ENCODE assay signal across 24 mouse cellular contexts in genomic region chr13:95596689-95597088, GRCm38 (mm10). TPM values are rescaled to one million over a fixed set of nuclear protein-coding genes. Genes with fewer than 3 reads are reported as not detected.
DNase-seq lines count a peak whose midpoint lies in the region; ATAC-seq lines count a peak whose summit lies in the region.
"Had no signal": no experiment of that assay in that cellular context is flagged by ENCODE, and none has a peak within 500 bp of the region (broad histone marks: within the 10 kb centered on the region; RNA-seq: fewer than 3 reads in every experiment).

No protein-coding gene starts in this region.

- H3K4me3 ChIP-seq in forebrain, embryonic 10.5 days = no peak overlapping the region
- no peak overlapping the region for H3K4me3 ChIP-seq in forebrain, embryonic 12.5 days (replicated peaks)
- no peak overlapping the region for H3K4me3 ChIP-seq in intestine, embryonic 14.5 days (ENCODE audit: low read depth, low read length)
- H3K4me3 ChIP-seq in intestine, embryonic 16.5 days (ENCODE audit: low read length) = no peak overlapping the region
- H3K4me3 ChIP-seq in limb, embryonic 10.5 days = no peak overlapping the region
- H3K4me3 ChIP-seq: embryonic facial prominence, embryonic 13.5 days; embryonic facial prominence, embryonic 15.5 days; erythroblast, embryonic 14.5 days had no signal

- WGBS in forebrain, embryonic 10.5 days = 90% methylated on average over 7 of the region's 7 CpGs
- 74% methylated on average over 7 of the region's 7 CpGs for WGBS in forebrain, embryonic 12.5 days
- WGBS in intestine, embryonic 14.5 days = 84% methylated on average over 7 of the region's 7 CpGs
- 85% methylated on average over 7 of the region's 7 CpGs for WGBS in intestine, embryonic 16.5 days
- 85% methylated on average over 7 of the region's 7 CpGs for WGBS in limb, embryonic 10.5 days

- no peaks in the 10 kb centered on the region for H3K27me3 ChIP-seq in forebrain, embryonic 10.5 days (ENCODE audit: poor library complexity, severe bottlenecking)
- no peaks in the 10 kb centered on the region for H3K27me3 ChIP-seq in forebrain, embryonic 12.5 days
- no peaks in the 10 kb centered on the region for H3K27me3 ChIP-seq in intestine, embryonic 14.5 days (replicated peaks; ENCODE audit: control insufficient read depth, insufficient read depth, low read length)
- no peaks in the 10 kb centered on the region for H3K27me3 ChIP-seq in intestine, embryonic 16.5 days (replicated peaks; ENCODE audit: control insufficient read depth, insufficient read depth, low read length)
- H3K27me3 ChIP-seq in limb, embryonic 10.5 days (ENCODE audit: low read depth, poor library complexity, severe bottlenecking) = no peaks in the 10 kb centered on the region
- H3K27me3 ChIP-seq: embryonic facial prominence, embryonic 13.5 days; embryonic facial prominence, embryonic 15.5 days; Patski had no signal

- H3K4me2 ChIP-seq in forebrain, embryonic 12.5 days = no peak overlapping the region
- no peak overlapping the region for H3K4me2 ChIP-seq in intestine, embryonic 14.5 days (ENCODE audit: low read length)
- no peak overlapping the region for H3K4me2 ChIP-seq in intestine, embryonic 16.5 days (ENCODE audit: low read depth, low read length)
- H3K4me2 ChIP-seq: embryonic facial prominence, embryonic 13.5 days; embryonic facial prominence, embryonic 15.5 days had no signal

- H3K9me3 ChIP-seq in forebrain, embryonic 10.5 days = no peaks in the 10 kb centered on the region
- H3K9me3 ChIP-seq in forebrain, embryonic 12.5 days = no peaks in the 10 kb centered on the region
- no peaks in the 10 kb centered on the region for H3K9me3 ChIP-seq in intestine, embryonic 14.5 days (ENCODE audit: control insufficient read depth, low read length)
- no peaks in the 10 kb centered on the region for H3K9me3 ChIP-seq in intestine, embryonic 16.5 days (ENCODE audit: control insufficient read depth, low read length)
- no peaks in the 10 kb centered on the region for H3K9me3 ChIP-seq in limb, embryonic 10.5 days (replicated peaks)
- H3K9me3 ChIP-seq: embryonic facial prominence, embryonic 13.5 days; embryonic facial prominence, embryonic 15.5 days had no signal

- H3K4me1 ChIP-seq in forebrain, embryonic 10.5 days = peaks cover 18% of the 10 kb centered on the region
- no peaks in the 10 kb centered on the region for H3K4me1 ChIP-seq in forebrain, embryonic 12.5 days
- no peaks in the 10 kb centered on the region for H3K4me1 ChIP-seq in intestine, embryonic 14.5 days (replicated peaks; ENCODE audit: control insufficient read depth, insufficient read depth, low read length)
- no peaks in the 10 kb centered on the region for H3K4me1 ChIP-seq in intestine, embryonic 16.5 days (ENCODE audit: control insufficient read depth, insufficient read depth, low read length)
- peaks cover 6% of the 10 kb centered on the region; the same call in 1 of the 2 replicates for H3K4me1 ChIP-seq in limb, embryonic 10.5 days
- H3K4me1 ChIP-seq: embryonic facial prominence, embryonic 15.5 days had no signal

- peak; percentile 9 for DNase-seq in forebrain, embryonic 10.5 days (ENCODE audit: extremely low spot score, low spot score)
- DNase-seq in intestine, embryonic 14.5 days (ENCODE audit: low spot score) = peak; percentile 47
- DNase-seq in limb, embryonic 10.5 days (ENCODE audit: low spot score) = peak; percentile 27
- no peak for DNase-seq in ovary, postnatal 14 days (ENCODE audit: low spot score)
- DNase-seq: adrenal gland, adult 8-10 months; adrenal gland, postnatal 14 days; adrenal gland, postnatal 36 days; B cell, adult 2 months; cerebellum, adult 11-12 months; cerebellum, adult 2 months; cerebellum, adult 9-10 months; cerebellum, postnatal 14 days; cerebellum, postnatal 36 days; embryo, embryonic 11 days had no signal

- H3K9ac ChIP-seq in forebrain, embryonic 12.5 days = no peak overlapping the region
- no peak overlapping the region for H3K9ac ChIP-seq in intestine, embryonic 14.5 days (ENCODE audit: low read length)
- H3K9ac ChIP-seq in intestine, embryonic 16.5 days (ENCODE audit: low read depth, low read length) = no peak overlapping the region
- H3K9ac ChIP-seq: embryonic facial prominence, embryonic 13.5 days; embryonic facial prominence, embryonic 15.5 days had no signal

- ATAC-seq in forebrain, embryonic 12.5 days (ENCODE audit: low FRiP score) = no peak
- ATAC-seq in intestine, embryonic 14.5 days (replicated peaks; ENCODE audit: low FRiP score, low TSS enrichment, low read depth) = no peak
- ATAC-seq in intestine, embryonic 16.5 days = no peak
- ATAC-seq: activated CD4-positive, CD25-positive, alpha-beta regulatory T cell, adult 4 months; CD4-positive, CD25-positive, alpha-beta regulatory T cell, adult 4 months; forebrain, embryonic 14.5 days; forebrain, embryonic 16.5 days; Patski had no signal

- H3K36me3 ChIP-seq in forebrain, embryonic 10.5 days (replicated peaks) = peaks cover 15% of the 10 kb centered on the region
- H3K36me3 ChIP-seq in forebrain, embryonic 12.5 days (replicated peaks) = peaks cover 10% of the 10 kb centered on the region
- H3K36me3 ChIP-seq in intestine, embryonic 14.5 days (ENCODE audit: control insufficient read depth, insufficient read depth, low read length) = no peaks in the 10 kb centered on the region
- no peaks in the 10 kb centered on the region for H3K36me3 ChIP-seq in intestine, embryonic 16.5 days (ENCODE audit: control insufficient read depth, insufficient read depth, low read length)
- H3K36me3 ChIP-seq in limb, embryonic 10.5 days = peaks cover 14% of the 10 kb centered on the region

- no peak overlapping the region for H3K27ac ChIP-seq in forebrain, embryonic 10.5 days
- no peak overlapping the region for H3K27ac ChIP-seq in forebrain, embryonic 12.5 days
- H3K27ac ChIP-seq in intestine, embryonic 14.5 days (ENCODE audit: low read depth) = no peak overlapping the region
- no peak overlapping the region for H3K27ac ChIP-seq in intestine, embryonic 16.5 days (ENCODE audit: low read length)
- no peak overlapping the region for H3K27ac ChIP-seq in limb, embryonic 10.5 days
- H3K27ac ChIP-seq: embryonic facial prominence, embryonic 13.5 days; embryonic facial prominence, embryonic 15.5 days had no signal

RNA-seq across cellular contexts. Expression of gene F2r, which starts 21.6 kb away (rescaled TPM):
- 106 and 110 TPM in 2 replicates for polyA plus RNA-seq in forebrain, embryonic 10.5 days (2016; fragmentation: Nextera tagmentation; extraction: Ambion mirVana)
- polyA plus RNA-seq in forebrain, embryonic 12.5 days (2016; fragmentation: Nextera tagmentation; extraction: Ambion mirVana) = 109 TPM in 2 replicates
- 58.5 and 69.5 TPM in 2 replicates for polyA plus RNA-seq in intestine, embryonic 14.5 days (2014; fragmentation: Nextera tagmentation; extraction: Ambion mirVana)
- 41.0 and 41.7 TPM in 2 replicates for polyA plus RNA-seq in intestine, embryonic 16.5 days (2015; fragmentation: Nextera tagmentation; extraction: Ambion mirVana)
- 141 and 143 TPM in 2 replicates for polyA plus RNA-seq in limb, embryonic 10.5 days (2016; fragmentation: Nextera tagmentation; extraction: Ambion mirVana)
